Mouse (Mus musculus) frontal cortex, postnatal 25 days (tissue): ENCODE measurements around the gene Smpd3.
A peak's percentile ranks its signal among the peaks of the same experiment; 100 is the strongest.

ENCODE experiments used
- DNase-seq, 2 experiments: peaks; one replicate each; pipeline ENCODE4 v3.0.0; 2022; ENCODE audit warnings: low spot score in 2 of 2

The Smpd3 gene

GRCm38 (mm10) chr8:106289464-106289863, 48.3 kb downstream of the Smpd3 start:
- no peak for DNase-seq

GRCm38 (mm10) chr8:106288732-106289131, 49.1 kb downstream of the Smpd3 start:
- DNase-seq, result no peak

- DNase-seq, result no peak
These were observed 50.3 kb downstream of the Smpd3 start for GRCm38 (mm10) chr8:106287445-106287844.

- no peak for DNase-seq
These were observed 56.9 kb downstream of the Smpd3 start for GRCm38 (mm10) chr8:106280844-106281243.

- no peak for DNase-seq
These were observed 57.6 kb downstream of the Smpd3 start for GRCm38 (mm10) chr8:106280154-106280553.

- no peak for DNase-seq
These were observed 59.3 kb downstream of the Smpd3 start for GRCm38 (mm10) chr8:106278367-106279042.

- DNase-seq, result no peak
These were observed 61.0 kb downstream of the Smpd3 start for GRCm38 (mm10) chr8:106276709-106277317.

GRCm38 (mm10) chr8:106273468-106273867, 64.3 kb downstream of the Smpd3 start:
- DNase-seq, result no peak

GRCm38 (mm10) chr8:106271378-106271777, 66.4 kb downstream of the Smpd3 start:
- no peak for DNase-seq

GRCm38 (mm10) chr8:106270804-106271203, 67.0 kb downstream of the Smpd3 start:
- DNase-seq, result peak; percentile 44 to 54

- no peak for DNase-seq
These were observed 69.0 kb downstream of the Smpd3 start for GRCm38 (mm10) chr8:106268710-106269346.

GRCm38 (mm10) chr8:106265398-106265797, 72.4 kb downstream of the Smpd3 start:
- no peak for DNase-seq

- no peak for DNase-seq
These were observed 73.9 kb downstream of the Smpd3 start for GRCm38 (mm10) chr8:106263928-106264327.

GRCm38 (mm10) chr8:106262343-106262742, 75.4 kb downstream of the Smpd3 start:
- DNase-seq, result no peak

- DNase-seq, result no peak
These were observed 76.9 kb downstream of the Smpd3 start for GRCm38 (mm10) chr8:106260894-106261293.

GRCm38 (mm10) chr8:106259579-106260255, 78.1 kb downstream of the Smpd3 start:
- DNase-seq, result no peak

- no peak for DNase-seq
These were observed 79.6 kb downstream of the Smpd3 start for GRCm38 (mm10) chr8:106258169-106258568.

GRCm38 (mm10) chr8:106250186-106250585, 87.6 kb downstream of the Smpd3 start:
- DNase-seq, result no peak

GRCm38 (mm10) chr8:106237106-106237505, 100.7 kb downstream of the Smpd3 start:
- DNase-seq, result no peak

- no peak for DNase-seq
These were observed 103.1 kb downstream of the Smpd3 start for GRCm38 (mm10) chr8:106234567-106235261.

- DNase-seq, result no peak
These were observed 105.0 kb downstream of the Smpd3 start for GRCm38 (mm10) chr8:106232751-106233150.

GRCm38 (mm10) chr8:106231536-106231935, 106.3 kb downstream of the Smpd3 start:
- DNase-seq, result no peak
